Mouse (Mus musculus) olfactory bulb, adult 2 months (tissue): ENCODE measurements around the gene Ptch1.

ENCODE experiments used
- CTCF ChIP-seq: fragments of 200-500 bp; IDR thresholded peaks from 2 replicates; pipeline ENCODE4 v1.5.1; 2012; ENCODE audit warnings: low read depth, mild to moderate bottlenecking, low read length, moderate library complexity; ENCODE audit not compliant: insufficient read depth
- POLR2A ChIP-seq: fragments of 200-500 bp; IDR thresholded peaks from 2 replicates; pipeline ENCODE4 v1.6.1; 2012; ENCODE audit warnings: mild to moderate bottlenecking, low read depth, low read length, moderate library complexity; ENCODE audit not compliant: insufficient read depth

DNA sequence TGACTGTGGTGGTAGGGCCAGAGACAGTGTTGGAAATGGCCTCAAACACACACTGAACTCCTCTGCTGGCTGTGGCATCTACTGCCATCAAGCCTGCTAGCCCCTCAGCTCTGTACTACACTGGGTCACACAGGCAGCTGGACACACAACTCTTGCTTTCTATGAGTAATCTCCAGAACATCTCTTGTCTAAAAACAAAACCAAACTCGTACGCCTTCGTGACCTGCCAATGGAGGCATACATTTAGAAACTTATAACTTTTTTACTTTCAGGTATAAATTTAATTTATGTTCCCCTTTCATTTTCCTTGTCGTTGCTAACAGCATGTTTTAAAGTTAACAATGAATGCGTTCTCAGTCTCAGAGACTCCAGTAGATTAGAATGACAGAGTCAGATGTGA, 19.4 kb upstream of the Ptch1 start:
- TF ChIP-seq CTCF (no peak), POLR2A (no peak)
